Mouse (Mus musculus) cerebellum, postnatal 4 days (tissue): ENCODE data around the gene Olfr299.

Source experiments
- DNase-seq, 2 experiments: peaks; one replicate each; pipeline ENCODE4 v3.0.0; 2022; ENCODE audit warnings: low spot score in 2 of 2, mixed read lengths in 1 of 2

Gene Olfr299

GRCm38 (mm10) chr7:86459621-86460020 is at the start of gene Olfr299:
Gene Olfr299, plus strand, starts transcription at chr7:86459921.
- no peak for DNase-seq

- no peak for DNase-seq
Observed at GRCm38 (mm10) chr7:86492384-86492783, 32.7 kb downstream of the Olfr299 start, which contains the start of gene Olfr298. Gene Olfr298, minus strand, starts transcription at chr7:86492484.
